Mouse (Mus musculus): ENCODE data around the gene Sh2d1a. TPM values are rescaled to one million over a fixed set of nuclear protein-coding genes. Genes with fewer than 3 reads are reported as not detected.

Gene Sh2d1a
- 100 to 1,000 TPM; 350 to 406 TPM for polyA plus RNA-seq (2017; shearing (Covaris generic))

GRCm38 (mm10) chrX:42502291-42503043 lies at the start of gene Sh2d1a:
TSS of gene Sh2d1a (plus strand) at chrX:42502453.
- ATAC-seq, result peak; percentile 62

- no peak for ATAC-seq
Observed at GRCm38 (mm10) chrX:42453001-42453400, 49.3 kb upstream of the Sh2d1a start.

GRCm38 (mm10) chrX:42454533-42454932 lies 47.7 kb upstream of the Sh2d1a start:
- ATAC-seq, result no peak

GRCm38 (mm10) chrX:42489446-42489845 lies 12.8 kb upstream of the Sh2d1a start, which contains the start of gene Tex13c2:
TSS of gene Tex13c2 (plus strand) at chrX:42489691.
- no peak for ATAC-seq

- no peak for ATAC-seq
Observed at GRCm38 (mm10) chrX:42490336-42490735, 11.9 kb upstream of the Sh2d1a start.

- ATAC-seq, result no peak
Observed at GRCm38 (mm10) chrX:42500538-42500937, 1.7 kb upstream of the Sh2d1a start.

GRCm38 (mm10) chrX:42511105-42511504 lies 8.9 kb downstream of the Sh2d1a start:
- peak; percentile 62 for ATAC-seq

GRCm38 (mm10) chrX:42512567-42512966 lies 10.3 kb downstream of the Sh2d1a start:
- no peak for ATAC-seq

- no peak for ATAC-seq
Observed at GRCm38 (mm10) chrX:42522868-42523267, 20.6 kb downstream of the Sh2d1a start.

GRCm38 (mm10) chrX:42530703-42531102 lies 28.4 kb downstream of the Sh2d1a start:
- ATAC-seq, result no peak

GRCm38 (mm10) chrX:42540030-42540755 lies 37.9 kb downstream of the Sh2d1a start:
- ATAC-seq, result peak; percentile 37

- ATAC-seq, result peak; percentile 70
Observed at GRCm38 (mm10) chrX:42540756-42541053, 38.5 kb downstream of the Sh2d1a start.

- no peak for ATAC-seq
Observed at GRCm38 (mm10) chrX:42545076-42545475, 42.8 kb downstream of the Sh2d1a start.

- ATAC-seq, result peak; percentile 63
Observed at GRCm38 (mm10) chrX:42548513-42548912, 46.3 kb downstream of the Sh2d1a start.

- peak; percentile 65 for ATAC-seq
Observed at GRCm38 (mm10) chrX:42557284-42557683, 55.0 kb downstream of the Sh2d1a start.

GRCm38 (mm10) chrX:42558683-42559082 lies 56.4 kb downstream of the Sh2d1a start:
- ATAC-seq, result no peak

Other genes with a start within 250 kb of the Sh2d1a start
- under 1 TPM in 1 of 2 experiments, not detected in 1; 0.69 TPM for gene Tex13c2, start 12.8 kb upstream of the Sh2d1a start, polyA plus RNA-seq (2017; shearing (Covaris generic))

All from activated CD4-positive, CD25-positive, alpha-beta regulatory T cell, adult 4 months (primary cell).